Mouse (Mus musculus): ENCODE results near the gene Clip1. TPM values are rescaled to one million over a fixed set of nuclear protein-coding genes. Genes with fewer than 3 reads are reported as not detected.

Gene Clip1
- polyA plus RNA-seq, 1 experiment from 2014 or later, result 70.7 TPM

GRCm38 (mm10) chr5:123661602-123662001, 22.8 kb downstream of the Clip1 start:
- peak overlapping the region; percentile 38; the same call in 1 of the 2 replicates for H3K27ac ChIP-seq
- WGBS, result 88% methylated on average over 3 of the region's 3 CpGs
- H3K9me3 ChIP-seq (ENCODE audit: control insufficient read depth, low read length), result no peaks in the 10 kb centered on the region
- no peak for DNase-seq (ENCODE audit: low spot score)
- no peaks in the 10 kb centered on the region for H3K36me3 ChIP-seq (replicated peaks; ENCODE audit: control insufficient read depth, insufficient read depth)
- no peak overlapping the region for H3K9ac ChIP-seq
- ATAC-seq (ENCODE audit: low FRiP score), result no peak
- H3K4me1 ChIP-seq (replicated peaks; ENCODE audit: control insufficient read depth, insufficient read depth, low read length), result no peaks in the 10 kb centered on the region
- H3K27me3 ChIP-seq (ENCODE audit: control insufficient read depth, insufficient read depth, low read length), result no peaks in the 10 kb centered on the region
- H3K4me3 ChIP-seq (replicated peaks; ENCODE audit: low read length), result no peak overlapping the region
- no peak overlapping the region for H3K4me2 ChIP-seq (replicated peaks)

- no peaks in the 10 kb centered on the region for H3K4me1 ChIP-seq (replicated peaks; ENCODE audit: control insufficient read depth, insufficient read depth, low read length)
- H3K27ac ChIP-seq, result no peak overlapping the region
- ATAC-seq (ENCODE audit: low FRiP score), result no peak
- no peak overlapping the region for H3K9ac ChIP-seq
- H3K9me3 ChIP-seq (ENCODE audit: control insufficient read depth, low read length), result no peaks in the 10 kb centered on the region
- H3K4me2 ChIP-seq (replicated peaks), result no peak overlapping the region
- peaks cover 24% of the 10 kb centered on the region for H3K36me3 ChIP-seq (replicated peaks; ENCODE audit: control insufficient read depth, insufficient read depth)
- no peak overlapping the region for H3K4me3 ChIP-seq (replicated peaks; ENCODE audit: low read length)
- no peak for DNase-seq (ENCODE audit: low spot score)
- WGBS, result 83% methylated on average over 7 of the region's 7 CpGs
- no peaks in the 10 kb centered on the region for H3K27me3 ChIP-seq (ENCODE audit: control insufficient read depth, insufficient read depth, low read length)
Measured at GRCm38 (mm10) chr5:123657651-123658050, 26.8 kb downstream of the Clip1 start.

GRCm38 (mm10) chr5:123654937-123655336, 29.5 kb downstream of the Clip1 start:
- no peak for ATAC-seq (ENCODE audit: low FRiP score)
- Histone ChIP-seq H3K4me3 (replicated peaks; ENCODE audit: low read length) (no peak overlapping the region), H3K4me1 (replicated peaks; ENCODE audit: control insufficient read depth, insufficient read depth, low read length) (no peaks in the 10 kb centered on the region), H3K9ac (no peak overlapping the region), H3K9me3 (ENCODE audit: control insufficient read depth, low read length) (no peaks in the 10 kb centered on the region), H3K4me2 (replicated peaks) (no peak overlapping the region), H3K27me3 (ENCODE audit: control insufficient read depth, insufficient read depth, low read length) (no peaks in the 10 kb centered on the region), H3K27ac (peak overlapping the region; percentile 20; the same call in 1 of the 2 replicates), H3K36me3 (replicated peaks; ENCODE audit: control insufficient read depth, insufficient read depth) (peaks cover 48% of the 10 kb centered on the region)
- 45% methylated on average over 5 of the region's 5 CpGs for WGBS
- no peak for DNase-seq (ENCODE audit: low spot score)

DNA sequence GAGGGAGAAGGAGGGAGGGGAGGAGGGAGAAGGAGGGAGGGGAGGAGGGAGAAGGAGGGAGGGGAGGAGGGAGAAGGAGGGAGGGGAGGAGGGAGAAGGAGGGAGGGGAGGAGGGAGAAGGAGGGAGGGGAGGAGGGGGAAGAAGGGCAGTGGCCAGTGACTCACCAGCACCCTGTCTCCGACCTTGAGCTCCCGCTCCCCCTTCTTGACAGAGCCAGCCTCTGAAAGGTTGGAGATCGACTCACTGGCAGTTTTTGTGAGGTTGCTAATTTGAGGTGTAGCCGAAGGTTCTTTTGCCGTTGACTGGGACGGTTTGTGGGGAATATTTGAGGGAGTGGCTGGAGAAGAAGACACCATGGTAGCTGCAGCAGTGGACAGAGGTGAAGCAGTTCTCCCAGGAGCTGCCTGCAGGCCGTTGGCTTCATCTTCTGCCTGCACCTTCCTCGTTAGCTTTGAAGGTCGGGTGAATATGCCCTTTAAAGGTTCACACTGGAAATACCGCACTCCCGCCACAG, 31.1 kb downstream of the Clip1 start:
- no peak for ATAC-seq (ENCODE audit: low FRiP score)
- no peak for DNase-seq (ENCODE audit: low spot score)
- Histone ChIP-seq H3K4me3 (replicated peaks; ENCODE audit: low read length) (no peak overlapping the region), H3K36me3 (replicated peaks; ENCODE audit: control insufficient read depth, insufficient read depth) (peaks cover 56% of the 10 kb centered on the region), H3K4me2 (replicated peaks) (no peak overlapping the region), H3K27ac (no peak overlapping the region), H3K27me3 (ENCODE audit: control insufficient read depth, insufficient read depth, low read length) (no peaks in the 10 kb centered on the region), H3K9ac (no peak overlapping the region), H3K4me1 (replicated peaks; ENCODE audit: control insufficient read depth, insufficient read depth, low read length) (no peaks in the 10 kb centered on the region), H3K9me3 (ENCODE audit: control insufficient read depth, low read length) (no peaks in the 10 kb centered on the region)
- WGBS, result 94% methylated on average over 11 of the region's 11 CpGs

DNA sequence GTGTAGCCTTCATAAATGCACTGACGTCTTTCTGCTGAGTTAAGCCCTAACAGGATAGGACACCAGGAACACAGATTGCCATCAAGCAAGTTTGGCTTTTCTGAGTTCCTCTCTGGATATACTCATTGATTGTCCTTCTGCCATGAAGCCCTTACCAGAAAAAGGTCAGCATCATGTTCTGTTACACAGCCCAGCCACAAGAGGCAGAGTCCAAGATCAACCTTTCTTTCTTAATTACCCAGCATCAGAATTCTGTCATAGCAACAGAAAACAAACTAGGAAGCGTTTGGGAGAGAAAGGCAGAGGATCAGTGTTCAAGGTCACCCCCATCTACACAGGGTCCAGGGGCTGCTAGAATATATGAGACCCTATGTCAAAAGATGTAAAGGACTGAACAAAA, 33.6 kb downstream of the Clip1 start:
- Histone ChIP-seq H3K4me1 (replicated peaks; ENCODE audit: control insufficient read depth, insufficient read depth, low read length) (no peaks in the 10 kb centered on the region), H3K9ac (no peak overlapping the region), H3K27ac (no peak overlapping the region), H3K4me2 (replicated peaks) (no peak overlapping the region), H3K4me3 (replicated peaks; ENCODE audit: low read length) (no peak overlapping the region), H3K9me3 (ENCODE audit: control insufficient read depth, low read length) (no peaks in the 10 kb centered on the region), H3K36me3 (replicated peaks; ENCODE audit: control insufficient read depth, insufficient read depth) (peaks cover 77% of the 10 kb centered on the region), H3K27me3 (ENCODE audit: control insufficient read depth, insufficient read depth, low read length) (no peaks in the 10 kb centered on the region)
- ATAC-seq (ENCODE audit: low FRiP score) (no peak), DNase-seq (ENCODE audit: low spot score) (no peak)
- 81% methylated on average over 2 of the region's 2 CpGs for WGBS

- ATAC-seq (ENCODE audit: low FRiP score) (no peak), DNase-seq (ENCODE audit: low spot score) (no peak)
- H3K9me3 ChIP-seq (ENCODE audit: control insufficient read depth, low read length), result no peaks in the 10 kb centered on the region
- no peaks in the 10 kb centered on the region for H3K4me1 ChIP-seq (replicated peaks; ENCODE audit: control insufficient read depth, insufficient read depth, low read length)
- no peaks in the 10 kb centered on the region for H3K27me3 ChIP-seq (ENCODE audit: control insufficient read depth, insufficient read depth, low read length)
- 94% methylated on average over 17 of the region's 17 CpGs for WGBS
- H3K36me3 ChIP-seq (replicated peaks; ENCODE audit: control insufficient read depth, insufficient read depth), result peaks cover 90% of the 10 kb centered on the region
- H3K4me3 ChIP-seq (replicated peaks; ENCODE audit: low read length), result no peak overlapping the region
- no peak overlapping the region for H3K4me2 ChIP-seq (replicated peaks)
- no peak overlapping the region for H3K9ac ChIP-seq
- no peak overlapping the region for H3K27ac ChIP-seq
Measured at GRCm38 (mm10) chr5:123642401-123642800, 42.0 kb downstream of the Clip1 start.

- ATAC-seq (ENCODE audit: low FRiP score) (no peak), DNase-seq (ENCODE audit: low spot score) (no peak)
- Histone ChIP-seq H3K4me1 (replicated peaks; ENCODE audit: control insufficient read depth, insufficient read depth, low read length) (no peaks in the 10 kb centered on the region), H3K36me3 (replicated peaks; ENCODE audit: control insufficient read depth, insufficient read depth) (peaks cover 89% of the 10 kb centered on the region), H3K4me2 (replicated peaks) (no peak overlapping the region), H3K27me3 (ENCODE audit: control insufficient read depth, insufficient read depth, low read length) (no peaks in the 10 kb centered on the region), H3K9me3 (ENCODE audit: control insufficient read depth, low read length) (no peaks in the 10 kb centered on the region), H3K27ac (no peak overlapping the region), H3K9ac (no peak overlapping the region), H3K4me3 (replicated peaks; ENCODE audit: low read length) (no peak overlapping the region)
- WGBS, result 90% methylated on average over 7 of the region's 7 CpGs
Measured at GRCm38 (mm10) chr5:123641259-123641900, 43.0 kb downstream of the Clip1 start.

DNA sequence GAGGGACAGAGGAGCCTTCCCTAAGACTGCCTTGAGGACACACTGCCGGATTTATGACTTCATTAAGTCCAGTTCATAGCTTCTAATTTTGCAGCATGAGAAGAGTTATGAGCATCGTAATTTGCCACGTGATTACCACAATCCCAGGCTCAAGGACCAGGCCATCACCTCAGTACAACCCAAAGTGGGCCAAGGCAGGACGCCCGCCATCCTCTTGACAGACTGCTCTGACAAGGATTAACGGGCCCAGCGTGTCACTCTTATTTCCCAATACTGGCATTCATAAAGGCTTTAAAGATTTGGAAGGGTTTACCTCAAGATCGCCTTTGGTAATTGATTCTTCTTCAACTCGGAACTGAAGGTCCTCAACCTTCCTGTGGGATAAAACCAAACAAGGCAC, 44.2 kb downstream of the Clip1 start:
- Histone ChIP-seq H3K27me3 (ENCODE audit: control insufficient read depth, insufficient read depth, low read length) (no peaks in the 10 kb centered on the region), H3K9ac (no peak overlapping the region), H3K4me1 (replicated peaks; ENCODE audit: control insufficient read depth, insufficient read depth, low read length) (no peaks in the 10 kb centered on the region), H3K9me3 (ENCODE audit: control insufficient read depth, low read length) (no peaks in the 10 kb centered on the region), H3K36me3 (replicated peaks; ENCODE audit: control insufficient read depth, insufficient read depth) (peaks cover 89% of the 10 kb centered on the region), H3K4me2 (replicated peaks) (no peak overlapping the region), H3K27ac (no peak overlapping the region), H3K4me3 (replicated peaks; ENCODE audit: low read length) (no peak overlapping the region)
- ATAC-seq (ENCODE audit: low FRiP score) (no peak), DNase-seq (ENCODE audit: low spot score) (no peak)
- 88% methylated on average over 9 of the region's 9 CpGs for WGBS

DNA sequence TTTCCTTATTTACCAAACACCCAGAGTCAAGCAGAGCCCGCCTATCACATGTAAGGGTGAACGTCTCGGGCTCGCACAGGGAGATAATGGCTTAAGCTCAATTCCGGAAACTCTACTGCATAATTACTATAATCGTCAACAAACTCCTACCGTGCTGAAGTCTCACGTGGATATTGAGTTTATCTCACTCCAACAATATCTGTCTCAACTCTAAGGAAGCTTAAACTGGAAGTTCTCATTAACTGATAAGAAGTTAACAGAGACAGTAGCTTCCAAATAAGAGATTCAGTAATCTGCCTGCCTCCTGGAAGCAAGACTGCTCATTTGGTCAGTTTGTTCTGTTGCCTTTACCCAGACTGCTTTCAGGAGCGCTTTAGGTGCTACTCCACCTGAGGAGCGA, 53.2 kb downstream of the Clip1 start:
- no peaks in the 10 kb centered on the region for H3K4me1 ChIP-seq (replicated peaks; ENCODE audit: control insufficient read depth, insufficient read depth, low read length)
- WGBS, result 94% methylated on average over 10 of the region's 10 CpGs
- H3K36me3 ChIP-seq (replicated peaks; ENCODE audit: control insufficient read depth, insufficient read depth), result peaks cover 76% of the 10 kb centered on the region

DNA sequence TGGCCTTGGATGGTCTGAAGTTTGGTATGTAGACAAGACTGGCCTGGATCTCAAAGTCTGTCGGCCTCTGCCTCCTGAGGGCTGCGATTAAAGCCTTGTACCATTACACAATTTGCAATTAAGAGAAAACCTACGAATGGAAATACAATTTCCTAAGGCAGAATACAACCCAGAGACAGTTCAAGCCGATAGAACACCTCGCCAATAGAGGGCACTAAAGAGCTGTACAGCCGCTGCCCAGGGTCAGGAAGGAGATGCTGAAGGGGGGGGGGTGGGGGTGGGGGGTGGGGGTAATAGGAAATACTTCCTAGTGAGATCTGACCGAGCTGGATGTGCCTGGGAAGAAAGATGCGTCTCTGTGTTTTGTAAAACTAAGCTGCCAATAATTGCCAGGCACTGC, 57.8 kb downstream of the Clip1 start:
- Histone ChIP-seq H3K4me1 (replicated peaks; ENCODE audit: control insufficient read depth, insufficient read depth, low read length) (no peaks in the 10 kb centered on the region), H3K36me3 (replicated peaks; ENCODE audit: control insufficient read depth, insufficient read depth) (peaks cover 74% of the 10 kb centered on the region), H3K27me3 (ENCODE audit: control insufficient read depth, insufficient read depth, low read length) (no peaks in the 10 kb centered on the region), H3K4me2 (replicated peaks) (no peak overlapping the region), H3K27ac (no peak overlapping the region), H3K4me3 (replicated peaks; ENCODE audit: low read length) (no peak overlapping the region), H3K9me3 (ENCODE audit: control insufficient read depth, low read length) (no peaks in the 10 kb centered on the region), H3K9ac (no peak overlapping the region)
- 27% methylated on average over 8 of the region's 8 CpGs for WGBS
- DNase-seq (ENCODE audit: low spot score) (peak; percentile 75), ATAC-seq (ENCODE audit: low FRiP score) (no peak)

More for the DNA sequence above, 53.2 kb downstream of the Clip1 start:
- ATAC-seq (ENCODE audit: low FRiP score), result no peak
- Histone ChIP-seq H3K4me2 (replicated peaks) (no peak overlapping the region), H3K27ac (no peak overlapping the region), H3K9ac (no peak overlapping the region), H3K4me3 (replicated peaks; ENCODE audit: low read length) (no peak overlapping the region), H3K27me3 (ENCODE audit: control insufficient read depth, insufficient read depth, low read length) (no peaks in the 10 kb centered on the region), H3K9me3 (ENCODE audit: control insufficient read depth, low read length) (no peaks in the 10 kb centered on the region)
- DNase-seq (ENCODE audit: low spot score), result no peak
